Mouse (Mus musculus): ENCODE data around the gene Lrp6. TPM values are rescaled to one million over a fixed set of nuclear protein-coding genes. Genes with fewer than 3 reads are reported as not detected.

Lrp6 gene
- total and polyA plus RNA-seq, 3 experiments, result 18.5 to 75.2 (median 74.3) TPM

- ATAC-seq (ENCODE audit: extremely low read depth, insufficient number of reproducible peaks, low FRiP score, poor library complexity, severe bottlenecking), result no peak
- TF ChIP-seq TAL1 (conservative IDR thresholded peaks at IDR 0.05; ENCODE audit: low read depth, low read length) (no peak), CTCF (IDR thresholded peaks at IDR 0.05; ENCODE audit: low read depth, low read length) (no peak), GATA1 (IDR thresholded peaks at IDR 0.05; ENCODE audit: borderline replicate concordance, low read length) (no peak), POLR2AphosphoS5 (IDR thresholded peaks at IDR 0.05; ENCODE audit: insufficient replicate concordance, low read depth, low read length) (no peak), GATA2 (IDR thresholded peaks at IDR 0.05; ENCODE audit: borderline replicate concordance, low read depth, low read length) (no peak)
- H3K36me3 ChIP-seq (replicated peaks), result peaks cover 66% of the 10 kb centered on the region
- no peak overlapping the region for H3K4me3 ChIP-seq (ENCODE audit: low read depth, low read length)
- no peaks in the 10 kb centered on the region for H3K27me3 ChIP-seq (ENCODE audit: insufficient read depth, low read length)
- no peaks in the 10 kb centered on the region for H3K9me3 ChIP-seq (replicated peaks)
- peaks cover 8% of the 10 kb centered on the region for H3K4me1 ChIP-seq (ENCODE audit: insufficient read depth, low read depth, low read length)
- no peak for DNase-seq (ENCODE audit: low spot score)
Measured at GRCm38 (mm10) chr6:134504866-134505265, 61.9 kb downstream of the Lrp6 start.

- ATAC-seq (ENCODE audit: extremely low read depth, insufficient number of reproducible peaks, low FRiP score, poor library complexity, severe bottlenecking), result no peak
Measured at GRCm38 (mm10) chr6:134502335-134502734, 64.4 kb downstream of the Lrp6 start.

GRCm38 (mm10) chr6:134500381-134501162, 66.2 kb downstream of the Lrp6 start:
- Histone ChIP-seq H3K27me3 (ENCODE audit: insufficient read depth, low read length) (no peaks in the 10 kb centered on the region), H3K4me3 (ENCODE audit: low read depth, low read length) (no peak overlapping the region), H3K4me1 (ENCODE audit: insufficient read depth, low read depth, low read length) (peaks cover 5% of the 10 kb centered on the region; the same call in 1 of the 2 replicates), H3K36me3 (replicated peaks) (peaks cover 63% of the 10 kb centered on the region), H3K9me3 (replicated peaks) (no peaks in the 10 kb centered on the region)
- DNase-seq (ENCODE audit: low spot score) (no peak), ATAC-seq (ENCODE audit: extremely low read depth, insufficient number of reproducible peaks, low FRiP score, poor library complexity, severe bottlenecking) (no peak)
- TF ChIP-seq GATA1 (IDR thresholded peaks at IDR 0.05; ENCODE audit: borderline replicate concordance, low read length) (no peak), POLR2AphosphoS5 (IDR thresholded peaks at IDR 0.05; ENCODE audit: insufficient replicate concordance, low read depth, low read length) (no peak), GATA2 (IDR thresholded peaks at IDR 0.05; ENCODE audit: borderline replicate concordance, low read depth, low read length) (no peak), TAL1 (conservative IDR thresholded peaks at IDR 0.05; ENCODE audit: low read depth, low read length) (no peak), CTCF (IDR thresholded peaks at IDR 0.05; ENCODE audit: low read depth, low read length) (no peak)

More at GRCm38 (mm10) chr6:134502335-134502734, 64.4 kb downstream of the Lrp6 start:
- H3K9me3 ChIP-seq (replicated peaks), result no peaks in the 10 kb centered on the region
- peaks cover 72% of the 10 kb centered on the region for H3K36me3 ChIP-seq (replicated peaks)
- no peak for DNase-seq (ENCODE audit: low spot score)
- H3K4me3 ChIP-seq (ENCODE audit: low read depth, low read length), result no peak overlapping the region
- peaks cover 9% of the 10 kb centered on the region for H3K4me1 ChIP-seq (ENCODE audit: insufficient read depth, low read depth, low read length)
- TF ChIP-seq CTCF (IDR thresholded peaks at IDR 0.05; ENCODE audit: low read depth, low read length), result no peak
- TF ChIP-seq TAL1 (conservative IDR thresholded peaks at IDR 0.05; ENCODE audit: low read depth, low read length), result no peak
- no peak for TF ChIP-seq GATA1 (IDR thresholded peaks at IDR 0.05; ENCODE audit: borderline replicate concordance, low read length)
- TF ChIP-seq POLR2AphosphoS5 (IDR thresholded peaks at IDR 0.05; ENCODE audit: insufficient replicate concordance, low read depth, low read length), result no peak
- TF ChIP-seq GATA2 (IDR thresholded peaks at IDR 0.05; ENCODE audit: borderline replicate concordance, low read depth, low read length), result no peak
- H3K27me3 ChIP-seq (ENCODE audit: insufficient read depth, low read length), result no peaks in the 10 kb centered on the region

DNA sequence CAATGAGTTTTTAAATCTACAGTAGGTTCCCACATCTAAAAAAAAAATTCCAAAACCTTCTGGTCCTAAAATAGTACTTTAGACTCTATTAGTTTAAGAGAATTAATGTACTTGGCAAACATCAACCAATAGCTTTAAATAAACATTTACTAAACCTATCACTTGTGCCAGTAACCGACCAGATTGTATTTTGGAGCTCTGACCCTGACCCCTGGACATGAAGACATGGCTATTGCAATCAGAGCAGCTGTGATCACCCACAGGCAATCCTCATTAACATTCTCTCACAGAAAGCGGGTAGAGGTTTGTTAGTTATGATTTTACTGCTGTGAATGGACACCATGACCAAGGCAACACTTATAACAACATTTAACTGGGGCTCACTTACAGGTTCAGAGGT, 67.7 kb downstream of the Lrp6 start:
- DNase-seq (ENCODE audit: low spot score) (no peak), ATAC-seq (ENCODE audit: extremely low read depth, insufficient number of reproducible peaks, low FRiP score, poor library complexity, severe bottlenecking) (no peak)
- Histone ChIP-seq H3K9me3 (replicated peaks) (no peaks in the 10 kb centered on the region), H3K4me1 (ENCODE audit: insufficient read depth, low read depth, low read length) (peaks cover 5% of the 10 kb centered on the region; the same call in 1 of the 2 replicates), H3K36me3 (replicated peaks) (peaks cover 58% of the 10 kb centered on the region), H3K4me3 (ENCODE audit: low read depth, low read length) (no peak overlapping the region), H3K27me3 (ENCODE audit: insufficient read depth, low read length) (no peaks in the 10 kb centered on the region)
- TF ChIP-seq GATA2 (IDR thresholded peaks at IDR 0.05; ENCODE audit: borderline replicate concordance, low read depth, low read length), result no peak
- TF ChIP-seq TAL1 (conservative IDR thresholded peaks at IDR 0.05; ENCODE audit: low read depth, low read length), result no peak
- no peak for TF ChIP-seq GATA1 (IDR thresholded peaks at IDR 0.05; ENCODE audit: borderline replicate concordance, low read length)
- no peak for TF ChIP-seq POLR2AphosphoS5 (IDR thresholded peaks at IDR 0.05; ENCODE audit: insufficient replicate concordance, low read depth, low read length)
- no peak for TF ChIP-seq CTCF (IDR thresholded peaks at IDR 0.05; ENCODE audit: low read depth, low read length)

- DNase-seq (ENCODE audit: low spot score), result no peak
- peaks cover 55% of the 10 kb centered on the region for H3K36me3 ChIP-seq (replicated peaks)
- H3K4me3 ChIP-seq (ENCODE audit: low read depth, low read length), result no peak overlapping the region
- no peaks in the 10 kb centered on the region for H3K9me3 ChIP-seq (replicated peaks)
- H3K4me1 ChIP-seq (ENCODE audit: insufficient read depth, low read depth, low read length), result peaks cover 2% of the 10 kb centered on the region; the same call in 1 of the 2 replicates
- no peak for ATAC-seq (ENCODE audit: extremely low read depth, insufficient number of reproducible peaks, low FRiP score, poor library complexity, severe bottlenecking)
- no peak for TF ChIP-seq GATA1 (IDR thresholded peaks at IDR 0.05; ENCODE audit: borderline replicate concordance, low read length)
- TF ChIP-seq CTCF (IDR thresholded peaks at IDR 0.05; ENCODE audit: low read depth, low read length), result no peak
- no peak for TF ChIP-seq GATA2 (IDR thresholded peaks at IDR 0.05; ENCODE audit: borderline replicate concordance, low read depth, low read length)
- no peak for TF ChIP-seq POLR2AphosphoS5 (IDR thresholded peaks at IDR 0.05; ENCODE audit: insufficient replicate concordance, low read depth, low read length)
- no peak for TF ChIP-seq TAL1 (conservative IDR thresholded peaks at IDR 0.05; ENCODE audit: low read depth, low read length)
- no peaks in the 10 kb centered on the region for H3K27me3 ChIP-seq (ENCODE audit: insufficient read depth, low read length)
Measured at GRCm38 (mm10) chr6:134498518-134498917, 68.2 kb downstream of the Lrp6 start.
